Mouse (Mus musculus): Measurements from ENCODE around the gene 1810062G17Rik.

The 1810062G17Rik gene

DNA sequence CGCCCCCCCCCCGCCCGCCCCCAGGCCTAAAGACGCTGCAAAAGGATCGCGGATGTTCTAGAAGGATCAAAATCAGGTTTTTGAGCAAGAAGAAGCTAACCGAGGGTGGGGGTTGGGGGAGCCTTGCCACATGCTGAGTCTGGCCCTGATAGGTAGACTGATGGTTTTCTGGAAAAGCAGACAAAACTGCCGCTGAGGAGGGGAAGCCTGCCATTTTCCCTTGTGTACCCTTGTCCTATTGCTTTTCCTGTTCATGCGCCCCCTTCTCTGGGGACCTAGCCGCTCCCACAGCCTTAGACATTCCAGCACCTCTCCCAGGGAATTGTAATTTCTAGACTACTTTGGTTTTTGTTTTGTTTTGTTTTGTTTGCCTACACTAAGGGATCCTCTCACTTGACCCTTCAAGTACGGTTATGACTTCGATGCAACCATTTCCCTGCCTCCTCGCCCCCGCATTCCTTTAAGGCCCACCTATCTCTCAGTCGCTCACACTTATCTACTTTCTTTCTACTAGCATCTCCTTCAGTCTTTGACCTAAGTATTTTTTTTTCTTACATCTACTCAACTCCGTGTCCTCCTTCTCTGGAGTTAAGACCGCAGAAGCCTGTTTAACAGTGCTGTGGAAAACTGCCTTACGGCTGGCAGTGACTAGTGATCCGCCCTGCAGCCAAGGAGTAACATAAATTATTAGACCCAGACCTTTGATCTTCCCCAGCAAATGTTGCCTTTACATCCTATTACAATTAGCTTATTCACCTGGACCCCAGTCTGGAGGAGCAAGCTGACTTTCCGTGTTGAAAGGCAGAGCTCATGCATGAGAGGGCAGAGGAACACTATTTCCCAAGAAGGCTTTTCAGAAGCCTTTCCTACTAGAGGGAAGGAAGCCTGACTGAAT, 771 bp downstream of the 1810062G17Rik start:
- DNase-seq (ENCODE audit: low spot score in 2 of 2): peak in 1 of 2 experiments; percentile 1

DNA sequence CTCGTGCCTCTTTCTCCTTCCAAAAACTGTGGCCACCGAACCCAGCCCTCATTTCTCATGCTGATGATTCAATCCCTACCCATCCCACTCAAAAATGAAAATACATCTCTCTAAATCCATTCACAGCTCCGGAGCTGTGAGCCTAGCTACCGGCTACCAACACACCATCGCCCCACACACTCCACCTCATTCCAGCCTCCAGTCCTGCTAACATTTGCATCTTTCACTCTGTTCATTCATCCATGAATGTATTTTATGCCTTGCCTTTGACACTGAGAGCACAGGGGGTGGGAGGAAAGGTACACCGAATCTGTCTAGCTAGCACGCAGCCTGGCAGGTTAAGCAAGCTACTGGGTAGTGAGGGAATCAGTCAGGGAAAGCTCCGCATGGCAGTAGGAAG, 3.0 kb downstream of the 1810062G17Rik start:
- DNase-seq (ENCODE audit: low spot score in 2 of 2): no peak

DNA sequence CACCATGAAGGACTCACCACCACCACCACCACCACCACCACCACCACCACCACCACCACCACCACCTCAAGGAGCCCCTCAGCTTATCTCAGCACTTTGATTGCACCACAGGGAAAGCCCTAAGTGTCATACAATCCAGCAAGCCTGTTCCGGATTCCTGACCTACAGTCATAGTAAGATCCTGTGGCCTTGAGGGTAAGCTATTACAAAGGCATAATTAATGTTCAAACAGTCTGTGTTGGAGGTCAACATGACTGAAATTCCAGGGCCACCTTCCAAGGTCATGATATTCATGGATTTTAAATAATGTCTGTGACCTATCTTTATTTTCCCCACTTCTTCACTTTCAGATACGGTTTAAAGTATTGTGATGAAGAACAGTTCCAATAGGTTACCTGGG, 4.7 kb downstream of the 1810062G17Rik start:
- DNase-seq (ENCODE audit: low spot score in 2 of 2): no peak

DNA sequence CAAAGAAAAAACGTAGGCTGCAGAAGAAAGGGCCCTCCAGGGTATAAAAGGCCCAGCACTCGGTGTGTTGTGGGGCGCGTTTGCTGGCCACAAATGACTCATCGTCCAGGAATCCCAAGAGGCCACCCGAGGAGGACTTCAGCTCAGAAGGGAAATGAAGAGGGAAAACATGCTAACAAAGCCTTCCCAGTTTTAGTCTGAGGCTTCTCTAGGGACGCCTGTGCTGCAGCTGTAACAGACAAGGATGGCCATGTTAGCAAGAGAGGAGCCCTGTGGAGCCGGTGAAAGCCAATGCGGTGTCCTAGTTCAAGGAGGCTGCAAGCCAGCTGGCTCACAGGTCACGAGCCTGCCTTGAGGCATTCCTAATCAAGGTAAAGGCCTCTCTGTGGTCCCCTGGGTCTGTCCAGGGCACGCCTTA, 6.0 kb downstream of the 1810062G17Rik start:
- DNase-seq (ENCODE audit: low spot score in 2 of 2): no peak

DNA sequence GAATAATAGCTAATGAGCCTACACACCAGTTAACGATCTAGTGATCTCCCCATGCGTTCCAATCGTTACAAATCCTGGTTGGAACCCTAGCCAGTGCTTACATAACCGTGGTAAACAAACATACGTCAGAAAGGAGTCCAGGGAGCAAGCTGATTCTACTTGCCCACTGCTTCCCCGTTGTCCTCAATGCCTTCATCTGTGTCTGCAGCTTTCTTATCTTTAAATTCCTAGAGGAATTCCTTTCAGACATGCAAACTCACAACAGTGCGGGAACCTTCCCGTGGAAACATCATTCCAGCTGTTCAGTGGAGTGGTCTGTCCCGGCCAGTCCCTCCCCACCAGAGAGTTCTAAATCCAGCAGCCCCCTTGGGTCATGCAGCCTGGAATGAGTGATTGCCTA, 7.2 kb downstream of the 1810062G17Rik start:
- DNase-seq (ENCODE audit: low spot score in 2 of 2): no peak

DNA sequence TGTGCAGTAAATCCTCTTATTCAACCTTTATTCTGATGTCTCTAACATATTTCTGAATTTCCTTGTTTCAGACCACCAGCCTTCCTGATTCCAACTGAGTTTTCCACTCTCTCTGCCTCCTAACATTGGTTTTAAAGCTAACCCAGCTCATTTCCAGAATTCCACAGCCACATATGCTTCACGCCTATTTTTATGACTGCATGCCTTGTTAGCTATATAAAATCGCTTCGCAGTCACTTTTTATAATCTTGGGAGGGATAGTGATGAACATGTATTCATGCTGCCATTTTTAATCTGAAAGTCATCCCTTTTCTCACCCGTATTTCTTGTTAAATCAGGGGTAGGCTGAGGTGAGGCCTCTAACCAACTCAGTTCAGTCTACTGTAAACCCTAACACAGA, 8.6 kb downstream of the 1810062G17Rik start:
- no peak for DNase-seq (ENCODE audit: low spot score in 2 of 2)

DNA sequence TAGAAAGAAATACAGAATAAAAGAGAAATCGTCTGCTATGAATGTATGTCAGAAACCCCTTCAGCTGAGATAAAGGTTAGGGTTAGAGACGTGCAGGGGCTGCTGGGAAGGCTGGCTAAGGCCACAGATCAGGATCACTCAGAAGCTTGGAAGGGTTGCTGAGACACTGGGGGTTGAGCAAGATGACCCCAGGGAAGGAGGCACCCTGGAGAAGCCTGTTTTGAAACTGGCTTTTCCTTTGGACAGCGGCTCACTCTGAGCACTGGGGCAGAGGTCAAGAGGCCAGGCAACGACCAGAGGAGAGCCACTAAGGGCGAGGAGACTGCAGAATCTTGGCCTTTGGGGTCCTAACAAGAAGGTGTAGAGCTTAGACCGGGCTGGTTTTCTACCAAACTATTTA, 10.4 kb downstream of the 1810062G17Rik start:
- DNase-seq (ENCODE audit: low spot score in 2 of 2): no peak

DNA sequence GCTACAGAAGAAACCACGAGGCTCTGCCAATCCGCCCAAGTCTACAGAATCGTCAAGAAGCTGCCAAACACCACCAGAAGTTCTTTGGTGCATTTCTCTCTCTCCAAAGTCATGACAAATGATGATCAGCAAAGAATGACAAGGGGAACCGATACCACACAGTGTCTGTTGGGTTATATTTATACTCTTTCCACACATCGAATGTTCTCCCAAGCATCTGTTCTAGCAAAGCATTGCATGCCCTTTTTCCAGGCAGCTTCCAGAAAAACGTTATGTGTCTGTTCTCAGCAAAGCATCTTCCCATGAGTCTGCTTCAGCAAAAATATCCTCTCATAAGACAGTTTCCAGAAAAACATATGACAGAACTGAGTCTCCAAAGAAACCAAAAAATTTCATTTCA, 11.1 kb downstream of the 1810062G17Rik start:
- no peak for DNase-seq (ENCODE audit: low spot score in 2 of 2)

DNA sequence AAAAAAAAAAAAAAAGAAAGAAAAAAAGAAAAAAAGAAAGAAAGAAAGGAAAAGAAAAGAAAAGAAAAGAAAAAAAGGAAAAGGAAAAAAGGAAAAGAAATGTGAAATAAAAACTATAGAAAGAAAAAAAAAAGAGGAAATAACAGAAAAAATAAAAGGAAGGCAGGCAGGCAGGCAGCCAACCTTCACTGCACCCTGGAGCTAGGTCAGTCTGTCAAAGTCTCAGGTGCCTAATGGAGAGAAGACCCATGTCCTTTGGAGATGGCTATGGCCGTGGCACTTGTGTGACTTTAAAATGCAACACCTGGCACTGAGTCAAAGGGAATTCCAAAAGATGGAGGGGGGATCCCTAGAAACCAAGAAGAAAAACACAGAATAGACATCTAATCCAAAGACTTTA, 12.6 kb downstream of the 1810062G17Rik start:
- no peak for DNase-seq (ENCODE audit: low spot score in 2 of 2)

DNA sequence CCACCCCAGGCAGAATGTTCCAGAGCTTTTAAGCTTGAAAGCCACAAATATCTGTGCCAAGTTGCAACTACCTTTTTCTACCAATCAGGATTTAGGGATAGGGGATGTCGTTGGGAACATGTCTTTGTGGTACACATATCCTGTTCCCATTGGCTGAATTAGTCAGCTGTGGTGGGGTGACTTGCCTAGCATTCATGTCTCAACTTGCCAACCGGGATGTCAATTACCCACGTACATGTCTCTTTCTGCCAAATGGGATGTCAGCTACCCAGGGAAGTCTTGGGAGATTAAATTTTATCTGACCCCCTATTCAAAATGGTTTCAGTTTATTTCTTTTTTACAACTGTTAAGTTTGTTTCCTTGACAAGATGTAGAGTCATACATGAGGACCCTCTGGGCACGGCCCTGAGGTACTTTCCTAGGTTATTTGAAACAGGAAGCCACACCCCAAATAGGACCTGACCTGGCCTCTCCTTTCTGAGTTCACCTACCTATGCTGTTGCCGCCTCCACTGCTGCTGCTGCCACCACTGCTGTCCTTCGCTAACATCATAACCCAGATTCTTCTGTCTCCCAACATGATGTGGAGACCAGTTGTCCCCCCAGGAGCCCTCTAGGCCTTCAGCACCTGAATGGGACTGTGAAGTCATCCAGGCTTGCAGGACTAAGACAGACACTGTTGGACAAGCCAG, 13.3 kb downstream of the 1810062G17Rik start:
- DNase-seq (ENCODE audit: low spot score in 2 of 2): no peak

DNA sequence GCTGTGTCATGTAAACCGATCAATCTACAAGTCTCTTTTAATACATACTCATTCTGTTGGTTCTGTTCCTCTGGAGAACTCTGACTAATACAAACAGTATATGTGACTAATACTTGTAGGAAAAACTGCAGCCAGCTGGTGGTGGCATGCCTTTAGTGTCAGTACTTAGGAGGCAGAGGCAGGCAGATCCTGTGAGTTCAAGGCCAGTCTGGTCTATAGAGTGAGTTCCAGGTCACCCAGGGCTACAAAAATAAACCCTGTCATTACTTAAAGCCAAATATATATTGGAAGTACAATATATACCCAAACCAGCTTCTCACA, 13.8 kb downstream of the 1810062G17Rik start:
- no peak for DNase-seq (ENCODE audit: low spot score in 2 of 2)

DNA sequence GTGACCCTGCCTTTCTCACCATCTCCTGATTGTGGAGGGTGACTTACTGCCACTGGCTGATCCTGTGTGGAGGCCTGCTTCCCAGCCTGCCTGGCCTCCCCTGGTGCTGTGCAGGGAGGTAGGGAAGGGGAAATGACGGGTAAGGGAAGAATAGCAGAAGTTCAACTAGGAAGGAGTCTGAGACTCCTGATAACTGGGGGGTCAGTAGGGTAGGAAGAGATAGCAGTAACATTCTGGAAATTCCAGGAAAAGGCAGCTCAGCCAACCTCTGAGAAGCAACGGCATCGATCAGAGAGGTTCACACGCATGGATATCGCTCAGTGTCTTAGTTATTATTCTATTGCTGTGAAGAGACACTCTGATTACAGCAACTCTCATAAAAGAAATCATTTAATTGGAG, 15.8 kb downstream of the 1810062G17Rik start:
- DNase-seq (ENCODE audit: low spot score in 2 of 2): no peak

DNA sequence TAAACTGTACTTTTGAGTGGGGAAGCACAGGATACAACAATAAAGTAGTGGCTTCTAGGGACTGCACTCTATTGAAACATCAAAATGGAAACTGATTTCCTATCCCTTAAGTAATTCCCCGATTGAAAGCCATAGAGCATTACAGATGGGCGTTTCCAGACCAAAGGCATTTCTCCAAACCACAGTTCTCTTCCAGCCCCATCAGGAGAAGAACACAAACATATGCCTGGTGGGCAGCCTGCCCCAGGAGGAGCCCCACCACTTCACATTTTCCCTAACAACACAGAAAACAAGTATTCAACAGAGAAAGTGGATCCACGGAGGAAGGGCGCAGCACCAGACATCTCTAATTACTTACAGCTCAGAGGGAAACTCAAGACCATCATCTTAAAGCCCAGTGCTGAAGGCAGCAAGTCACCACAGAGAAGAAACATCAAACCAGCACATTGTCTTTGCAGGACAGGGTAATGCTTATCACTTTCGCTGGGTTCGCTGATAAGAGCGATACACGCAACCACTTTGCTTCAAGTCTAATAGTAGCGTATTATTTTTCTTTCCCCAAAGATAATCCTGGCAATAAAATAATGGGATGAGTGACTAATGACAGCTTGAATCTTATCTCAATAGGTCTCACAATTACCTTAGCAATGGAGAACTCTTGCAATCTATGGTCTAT, 17.1 kb downstream of the 1810062G17Rik start:
- DNase-seq (ENCODE audit: low spot score in 2 of 2): no peak

DNA sequence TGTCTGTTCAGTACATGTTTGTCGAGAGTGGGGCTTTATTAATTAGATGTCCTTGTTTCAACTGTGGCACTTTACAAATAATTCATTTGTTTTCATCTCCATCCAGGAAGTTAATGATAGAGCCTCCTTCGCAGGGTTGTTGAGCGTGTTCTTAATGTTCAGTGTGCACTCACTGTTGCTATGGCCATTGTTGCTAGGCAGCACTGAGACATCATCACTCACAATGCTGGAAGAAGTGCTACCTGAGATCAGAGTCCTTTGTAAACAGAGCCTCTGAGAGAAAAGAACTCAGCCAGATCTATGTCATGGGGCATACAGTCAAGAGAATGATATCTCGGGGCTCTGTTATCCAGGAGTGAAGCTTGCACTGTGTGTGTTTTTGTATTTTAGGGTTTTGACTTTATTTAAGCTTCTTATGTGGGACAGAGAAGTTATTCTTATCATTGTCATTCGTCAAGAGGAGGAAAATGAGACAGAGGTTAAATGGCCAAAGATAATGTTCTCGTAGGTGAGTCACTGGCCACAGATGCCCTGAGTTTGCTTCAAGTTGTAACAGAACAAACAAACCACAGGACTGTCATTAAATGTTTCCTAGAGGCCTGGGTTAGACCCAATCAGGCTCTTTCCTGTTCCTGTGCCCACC, 18.0 kb downstream of the 1810062G17Rik start:
- DNase-seq (ENCODE audit: low spot score in 2 of 2): no peak

DNA sequence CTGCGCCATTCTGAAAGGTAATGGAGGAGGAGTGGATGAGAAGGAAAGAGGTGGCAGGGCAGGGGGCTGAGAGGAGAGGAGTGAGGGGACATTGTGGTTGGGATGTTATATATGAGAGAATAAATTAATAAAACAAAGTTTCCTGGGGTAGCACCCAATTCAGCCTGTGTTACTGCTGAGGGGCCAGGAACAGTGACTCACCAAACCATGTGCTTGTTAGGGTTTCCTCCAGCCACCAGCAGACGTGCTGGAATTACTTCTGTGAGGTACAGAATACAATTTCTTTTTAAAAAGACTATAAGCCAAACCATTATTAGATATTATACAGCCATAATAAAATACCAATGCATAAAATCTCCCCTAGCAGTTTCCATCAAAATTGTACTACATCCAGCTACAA, 18.9 kb downstream of the 1810062G17Rik start:
- DNase-seq (ENCODE audit: low spot score in 2 of 2): no peak

DNA sequence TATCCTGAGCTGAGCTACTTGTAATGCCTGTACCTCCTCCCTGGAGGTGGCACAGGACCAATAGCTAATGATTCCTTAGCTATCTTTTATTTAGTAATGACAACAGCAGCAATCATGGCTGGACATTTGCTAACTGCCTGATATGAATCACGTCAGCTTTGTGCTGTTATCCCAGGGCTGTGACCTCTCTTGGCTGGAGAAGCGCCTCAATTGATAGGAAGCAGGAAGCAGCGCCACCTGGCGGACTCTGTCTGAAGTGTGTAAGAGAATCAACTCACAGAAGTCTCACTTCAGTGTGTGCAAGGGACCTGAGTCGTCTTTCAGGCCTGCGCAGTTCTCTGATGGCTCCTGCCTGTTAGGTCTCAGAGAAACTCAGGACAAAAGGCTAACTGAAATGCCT, 19.7 kb downstream of the 1810062G17Rik start:
- DNase-seq (ENCODE audit: low spot score in 2 of 2): peak; percentile 43 to 63

DNA sequence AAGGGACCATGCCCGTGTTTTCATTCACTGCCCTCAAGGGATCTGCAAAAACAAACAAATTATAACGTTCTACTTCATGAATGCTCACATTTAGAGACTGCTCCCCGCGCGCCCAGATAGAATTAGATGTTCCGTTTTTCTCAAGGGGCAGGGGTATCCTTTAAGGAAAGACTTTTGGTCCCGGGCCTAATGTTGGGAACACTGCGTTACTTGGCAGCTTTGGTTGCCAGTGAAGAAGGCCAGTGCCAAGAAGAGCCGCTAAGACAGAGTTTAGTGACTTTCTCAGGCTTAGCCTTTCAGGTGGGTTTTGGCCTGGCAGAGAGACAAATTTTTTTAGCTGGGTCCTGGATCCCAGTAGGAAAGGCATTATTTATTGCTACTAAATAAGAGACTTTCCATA, 20.5 kb downstream of the 1810062G17Rik start:
- DNase-seq (ENCODE audit: low spot score in 2 of 2): no peak

DNA sequence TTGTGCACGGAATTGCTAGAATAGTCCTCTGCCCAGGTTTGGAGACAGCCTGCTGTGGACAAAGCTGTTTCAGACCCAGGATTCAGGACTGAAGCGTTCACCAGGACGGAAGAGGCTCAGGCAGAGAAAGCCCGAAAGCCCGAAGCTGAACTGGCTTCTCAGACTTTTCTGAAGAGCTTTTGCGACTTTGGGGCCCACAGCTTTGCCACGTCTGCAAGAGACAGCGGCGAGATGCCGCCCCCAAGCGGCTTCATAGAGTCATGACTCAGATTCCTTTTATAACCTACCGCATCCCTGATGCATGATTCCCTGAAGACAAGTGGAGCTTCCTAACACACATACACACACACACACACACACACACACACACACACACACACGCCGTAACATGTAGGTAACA, 21.0 kb downstream of the 1810062G17Rik start:
- peak; percentile 5 to 18 for DNase-seq (ENCODE audit: low spot score in 2 of 2)

DNA sequence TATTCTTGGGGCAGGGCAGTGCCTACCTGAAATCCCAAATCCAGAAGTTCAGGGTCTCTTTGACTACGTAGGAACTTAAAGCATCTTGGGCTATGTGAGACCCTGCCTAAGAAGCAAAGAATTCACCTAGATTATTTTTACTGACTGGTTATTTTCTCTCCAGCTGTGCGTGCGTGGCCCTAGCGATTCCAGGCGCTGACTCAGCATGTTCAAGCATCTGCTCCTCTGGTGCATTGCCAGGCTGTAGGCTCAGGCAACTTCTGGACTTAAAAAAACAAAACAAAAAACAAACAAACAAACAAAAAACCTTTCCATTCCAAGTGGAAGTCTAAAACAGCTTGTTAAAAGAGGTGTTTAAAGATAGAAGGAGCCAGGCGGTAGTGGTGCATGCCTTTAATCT, 22.5 kb downstream of the 1810062G17Rik start:
- DNase-seq (ENCODE audit: low spot score in 2 of 2): no peak

DNA sequence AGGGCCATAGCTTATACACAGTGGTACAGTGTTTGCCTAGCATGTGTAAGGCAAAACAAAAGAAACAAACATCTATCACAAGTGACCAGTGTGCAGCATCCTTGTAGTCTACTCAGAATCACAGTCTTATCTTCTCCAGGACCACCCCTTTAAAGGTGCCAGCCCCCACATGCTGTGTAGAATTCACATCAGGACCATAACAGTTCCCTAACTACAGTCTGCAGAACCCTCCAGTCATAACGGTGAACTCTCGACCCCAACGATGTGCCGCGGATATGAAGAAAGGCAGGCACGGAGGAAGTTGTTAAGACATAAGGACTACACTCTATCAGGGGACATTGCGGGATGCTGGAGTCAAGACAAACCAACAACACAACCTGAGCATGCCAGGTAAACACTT, 23.7 kb downstream of the 1810062G17Rik start:
- DNase-seq (ENCODE audit: low spot score in 2 of 2): no peak

DNA sequence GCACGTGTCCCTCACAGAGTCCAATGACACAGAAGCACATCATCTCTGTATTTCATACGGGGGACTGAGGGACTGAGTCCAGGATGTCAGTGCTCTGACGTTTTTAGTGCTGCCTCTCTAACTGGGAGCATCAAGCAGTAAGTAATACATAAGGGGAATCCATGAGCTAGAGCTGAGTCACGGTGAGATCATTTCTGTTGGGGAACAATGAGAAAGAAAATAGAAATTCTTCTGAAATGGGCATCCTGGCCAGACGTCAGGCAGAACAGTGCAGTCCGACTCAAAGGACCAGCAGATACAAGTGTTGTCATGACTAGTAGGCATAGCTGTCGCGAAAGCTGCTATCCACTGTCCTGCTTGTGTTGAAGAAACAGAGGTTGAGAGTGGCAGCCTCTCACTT, 25.2 kb downstream of the 1810062G17Rik start:
- no peak for DNase-seq (ENCODE audit: low spot score in 2 of 2)

DNA sequence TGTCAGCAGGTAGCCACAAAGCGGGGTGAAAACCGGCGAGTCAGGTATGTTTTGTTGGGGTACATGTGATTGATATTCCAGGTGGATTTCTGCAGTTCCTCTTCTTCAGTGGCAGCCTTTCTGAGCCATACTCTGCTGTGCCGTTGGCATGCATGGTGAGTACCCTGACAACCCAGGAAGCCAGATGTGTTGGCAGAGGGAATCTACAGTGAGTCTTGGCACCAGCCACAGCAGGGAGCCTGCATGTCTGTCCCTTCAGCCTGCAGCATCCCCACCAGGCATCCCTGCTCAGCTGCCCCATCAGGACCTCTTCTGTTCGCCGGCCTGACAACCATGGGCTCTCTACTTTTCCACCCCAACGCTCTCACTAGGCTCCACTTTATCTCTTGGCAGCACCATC, 25.8 kb downstream of the 1810062G17Rik start:
- DNase-seq (ENCODE audit: low spot score in 2 of 2): no peak

Data from spleen, postnatal 36 days (tissue).